ENCODE assay signal across 15 mouse cellular contexts in genomic region chr4:54780511-54780910, GRCm38 (mm10).
"Had no signal": no experiment of that assay in that cellular context is flagged by ENCODE, and none has a peak within 500 bp of the region (broad histone marks: within the 10 kb centered on the region; RNA-seq: fewer than 3 reads in every experiment).

No protein-coding gene starts in this region.

- H3K4me1 ChIP-seq: neural tube, embryonic 15.5 days; stomach, embryonic 15.5 days had no signal

- DNase-seq: retina, postnatal 1 day; right cerebral cortex, adult 18-20 months; right cerebral cortex, postnatal 14 days; right cerebral cortex, postnatal 25 days; right cerebral cortex, postnatal 4 days; spleen, adult 18-20 months; thymus, adult 18-20 months; thymus, adult 2 months; thymus, postnatal 14 days; thymus, postnatal 25 days; thymus, postnatal 36 days; thymus, postnatal 4 days had no signal

- H3K9me3 ChIP-seq: neural tube, embryonic 15.5 days; stomach, embryonic 15.5 days had no signal

- H3K27me3 ChIP-seq: neural tube, embryonic 15.5 days; stomach, embryonic 15.5 days had no signal

- H3K27ac ChIP-seq: neural tube, embryonic 15.5 days; stomach, embryonic 15.5 days; stomach, postnatal 0 days had no signal

- H3K9ac ChIP-seq: neural tube, embryonic 15.5 days; stomach, embryonic 15.5 days had no signal

- H3K36me3 ChIP-seq: neural tube, embryonic 15.5 days; stomach, embryonic 15.5 days had no signal

- H3K4me2 ChIP-seq: neural tube, embryonic 15.5 days; stomach, embryonic 15.5 days had no signal

- H3K4me3 ChIP-seq: neural tube, embryonic 15.5 days; stomach, embryonic 15.5 days had no signal
